ENCODE assay signal across 8 mouse cellular contexts in the genomic region with DNA sequence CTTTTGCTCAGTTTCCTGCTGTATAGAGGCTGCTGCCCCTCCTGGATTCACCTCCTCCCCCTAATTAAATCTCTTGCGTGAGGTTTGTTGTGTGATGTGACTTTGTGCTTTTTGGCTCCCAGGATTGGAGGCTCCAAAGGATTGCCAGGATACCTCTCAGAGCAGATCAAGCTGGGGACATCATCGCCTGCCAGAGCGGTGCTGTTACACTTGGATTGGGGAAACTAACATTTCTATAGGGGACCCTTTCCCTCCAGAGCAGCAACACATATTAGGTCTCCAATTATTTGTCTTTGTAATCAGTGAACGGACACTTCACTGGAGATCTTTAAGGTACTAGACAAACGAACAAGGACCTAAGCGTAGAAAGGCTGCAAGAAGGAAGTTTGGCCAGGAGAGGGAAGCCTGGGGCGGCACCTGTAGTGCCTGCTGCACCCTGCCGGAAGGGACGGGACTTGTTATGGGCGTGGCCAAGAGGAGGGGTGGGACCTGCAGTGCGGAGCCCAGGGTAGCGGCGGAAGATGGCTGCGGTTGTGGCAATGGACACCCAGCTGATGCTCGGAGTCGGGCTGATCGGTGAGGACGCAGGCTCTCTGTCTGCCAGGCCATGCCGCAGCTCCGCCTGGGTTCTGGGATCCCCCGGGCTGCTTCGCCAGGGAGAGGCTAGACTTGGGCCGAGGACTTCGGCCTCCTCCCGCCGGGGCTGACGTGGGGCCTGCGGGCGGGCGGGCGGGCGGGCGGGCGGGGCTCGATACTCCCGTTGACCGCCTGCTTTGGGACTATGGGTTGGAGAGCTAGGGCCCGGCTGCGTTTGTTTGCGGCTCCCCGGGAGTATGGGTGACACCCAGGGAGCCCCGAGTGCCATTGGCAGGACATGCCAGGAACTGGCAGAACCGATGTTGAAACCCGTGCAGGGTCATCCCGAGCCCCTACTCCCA. TPM values are rescaled to one million over a fixed set of nuclear protein-coding genes. Genes with fewer than 3 reads are reported as not detected.
A peak's percentile ranks its signal among the peaks of the same experiment; 100 is the strongest.
DNase-seq lines count a peak whose midpoint lies in the region; ATAC-seq lines count a peak whose summit lies in the region.

A gene (plus strand): TSS at position 488 of the 938 bp plus-strand sequence.

- WGBS in hindbrain, embryonic 11.5 days = 3% methylated on average over 40 of the region's 45 CpGs

- peak; percentile 95 for DNase-seq in Muller cell, postnatal 12 days (ENCODE audit: inconsistent ontology term)
- DNase-seq in cerebellum, adult 9-11 months = peak; percentile 93
- peak; percentile 82 to 92 for DNase-seq in frontal cortex, adult 2 months (ENCODE audit: extremely low spot score in 1 of 2, low spot score in 1 of 2)
- DNase-seq in hindbrain, embryonic 11.5 days (ENCODE audit: low spot score) = peak; percentile 90
- DNase-seq in layer of hippocampus, postnatal 10 days (ENCODE audit: low spot score in 2 of 2) = peak; percentile 89 to 91
- DNase-seq in lung, postnatal 10 days = peak; percentile 98
- peak; percentile 90 for DNase-seq in ovary, postnatal 36 days (ENCODE audit: low spot score)
- DNase-seq in thymus, postnatal 25 days = peak; percentile 93

- H3K4me3 ChIP-seq in hindbrain, embryonic 11.5 days (ENCODE audit: low read depth, low read length) = peak within 1 kb of the TSS; percentile 85

- 0 out of 2 replicates have a peak within 1 kb of the TSS, but pooled peaks have one; percentile 24 for H3K27ac ChIP-seq in hindbrain, embryonic 11.5 days (ENCODE audit: low read depth, low read length)

- peak; percentile 100 for ATAC-seq in hindbrain, embryonic 11.5 days (ENCODE audit: low FRiP score)

- H3K27me3 ChIP-seq in hindbrain, embryonic 11.5 days (ENCODE audit: control insufficient read depth, insufficient read depth, low read length) = no peaks in the 10 kb centered on the region

- H3K4me2 ChIP-seq in hindbrain, embryonic 11.5 days (replicated peaks; ENCODE audit: low read depth, low read length) = peak within 1 kb of the TSS; percentile 64

- H3K36me3 ChIP-seq in hindbrain, embryonic 11.5 days (ENCODE audit: control insufficient read depth, insufficient read depth, low read length) = no peaks in the 10 kb centered on the region

- H3K9me3 ChIP-seq in hindbrain, embryonic 11.5 days (ENCODE audit: control insufficient read depth, low read length) = no peaks in the 10 kb centered on the region

- no peaks in the 10 kb centered on the region for H3K4me1 ChIP-seq in hindbrain, embryonic 11.5 days (replicated peaks; ENCODE audit: control insufficient read depth, insufficient read depth, low read length)

- peak within 1 kb of the TSS; percentile 80 for H3K9ac ChIP-seq in hindbrain, embryonic 11.5 days (ENCODE audit: low read depth, low read length)

RNA-seq across cellular contexts. Expression of the gene that starts here (rescaled TPM):
- 41.4 and 44.1 TPM in 2 replicates for polyA plus RNA-seq in frontal cortex, adult 2 months (2012; rRNA removed)
- 38.9 and 46.0 TPM in 2 replicates for polyA plus RNA-seq in hindbrain, embryonic 11.5 days (2014; fragmentation: Nextera tagmentation; extraction: Ambion mirVana)
- total RNA-seq in layer of hippocampus, postnatal 10 days (2021) = 10 to 100 TPM; 31.7 to 36.9 TPM

Comparison
In these comparisons a context has a peak if more than half of its experiments do, and no peak if none do; other contexts are left out.
1. Peak in every context shown above with its lines: DNase-seq, ATAC-seq, H3K4me3 ChIP-seq and H3K27ac ChIP-seq.